Mouse (Mus musculus): ENCODE data around the gene Gm9195.
A peak's percentile ranks its signal among the peaks of the same experiment; 100 is the strongest.

Gene Gm9195

GRCm38 (mm10) chr14:72491738-72492137 lies at the start of gene Gm9195:
Gm9195 (minus strand) TSS chr14:72491838.
- no peak for DNase-seq (ENCODE audit: low spot score in 2 of 2)

GRCm38 (mm10) chr14:72536392-72537017 lies 44.9 kb upstream of the Gm9195 start:
- no peak for DNase-seq (ENCODE audit: low spot score in 2 of 2)

- DNase-seq (ENCODE audit: low spot score in 2 of 2): no peak
Observed at GRCm38 (mm10) chr14:72533862-72534261, 42.2 kb upstream of the Gm9195 start.

DNA sequence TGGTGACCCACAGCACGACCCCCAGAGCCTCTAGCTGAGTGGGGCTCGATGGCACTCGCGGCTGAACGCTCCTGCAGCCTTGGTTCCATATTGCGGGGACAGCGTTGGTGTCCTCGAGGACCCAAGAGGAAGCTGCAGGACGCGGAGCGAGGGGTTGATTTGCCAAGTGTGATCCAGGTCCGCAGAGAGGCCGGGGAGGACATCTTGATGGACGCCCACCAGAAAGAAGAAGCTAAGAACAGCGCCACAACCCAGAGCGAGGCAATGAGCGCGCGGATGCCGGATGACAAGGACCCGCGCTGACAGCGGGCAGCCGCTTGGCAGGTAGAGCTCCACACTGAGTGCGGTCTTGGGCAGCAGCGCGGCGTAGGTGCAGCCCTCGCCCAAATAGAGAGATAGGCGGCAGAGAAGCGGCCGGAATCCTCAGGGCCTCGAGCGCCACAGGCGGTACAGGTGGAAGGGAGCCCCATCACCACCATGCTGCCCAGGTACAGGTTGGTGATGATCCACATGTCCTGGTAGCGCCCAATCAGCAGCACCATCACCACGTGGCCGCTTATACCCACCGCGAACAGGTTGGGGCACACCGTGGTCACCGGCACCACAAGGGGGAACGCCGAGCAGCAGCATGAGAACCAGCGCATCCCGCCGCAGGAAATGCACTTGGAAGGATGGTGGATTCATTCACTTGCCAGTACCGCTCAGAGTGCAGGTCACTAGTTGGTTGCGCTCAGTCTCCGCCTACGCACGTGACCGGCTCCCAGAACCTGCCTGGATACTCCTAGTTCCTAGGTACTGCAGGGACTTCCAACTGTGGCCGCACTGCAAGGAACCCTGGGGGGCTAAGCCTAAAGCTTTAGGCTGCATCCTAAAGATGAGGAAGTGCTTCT lies 40.6 kb upstream of the Gm9195 start:
- DNase-seq (ENCODE audit: low spot score in 2 of 2): peak in 1 of 2 experiments; percentile 4

GRCm38 (mm10) chr14:72527126-72527525 lies 35.5 kb upstream of the Gm9195 start:
- DNase-seq (ENCODE audit: low spot score in 2 of 2): no peak

DNA sequence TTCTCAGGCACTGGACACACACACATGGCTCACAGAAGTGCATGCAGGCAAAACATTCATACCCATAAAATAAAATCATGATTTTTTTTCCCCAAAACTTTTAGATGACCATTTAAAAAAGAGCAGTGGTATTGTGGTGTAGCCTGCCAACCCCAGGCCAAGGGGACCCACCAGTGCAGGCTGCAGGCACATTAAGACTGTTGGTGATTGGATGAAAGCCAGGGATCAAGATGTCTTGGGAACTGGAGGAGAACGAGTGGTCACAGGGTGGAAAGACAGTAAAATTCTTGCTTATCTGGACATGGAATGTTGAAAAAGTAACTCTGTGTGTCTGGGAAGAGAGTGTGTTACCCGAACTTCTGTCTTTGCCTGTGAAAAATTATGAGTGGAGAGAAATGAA lies 27.9 kb upstream of the Gm9195 start:
- no peak for DNase-seq (ENCODE audit: low spot score in 2 of 2)

DNA sequence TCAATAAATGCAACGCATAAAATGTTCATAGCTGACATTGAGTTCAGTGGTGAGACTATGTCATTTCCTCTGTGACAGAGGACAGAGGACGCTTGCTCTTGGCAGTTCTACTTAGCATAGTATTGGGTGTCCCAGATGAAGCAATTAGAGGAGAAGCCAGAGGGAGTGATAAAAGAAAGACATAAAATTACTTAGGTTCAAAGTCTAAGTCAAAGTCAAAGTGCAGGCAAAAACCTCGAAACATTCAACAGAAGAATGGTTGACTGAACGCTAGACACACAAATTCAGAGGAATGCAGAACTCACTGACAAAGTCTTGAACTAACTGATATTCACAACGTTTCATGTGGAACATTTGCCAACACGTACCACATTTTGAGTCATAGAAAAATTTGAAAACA lies 27.1 kb upstream of the Gm9195 start:
- no peak for DNase-seq (ENCODE audit: low spot score in 2 of 2)

GRCm38 (mm10) chr14:72516376-72516775 lies 24.7 kb upstream of the Gm9195 start:
- no peak for DNase-seq (ENCODE audit: low spot score in 2 of 2)

DNA sequence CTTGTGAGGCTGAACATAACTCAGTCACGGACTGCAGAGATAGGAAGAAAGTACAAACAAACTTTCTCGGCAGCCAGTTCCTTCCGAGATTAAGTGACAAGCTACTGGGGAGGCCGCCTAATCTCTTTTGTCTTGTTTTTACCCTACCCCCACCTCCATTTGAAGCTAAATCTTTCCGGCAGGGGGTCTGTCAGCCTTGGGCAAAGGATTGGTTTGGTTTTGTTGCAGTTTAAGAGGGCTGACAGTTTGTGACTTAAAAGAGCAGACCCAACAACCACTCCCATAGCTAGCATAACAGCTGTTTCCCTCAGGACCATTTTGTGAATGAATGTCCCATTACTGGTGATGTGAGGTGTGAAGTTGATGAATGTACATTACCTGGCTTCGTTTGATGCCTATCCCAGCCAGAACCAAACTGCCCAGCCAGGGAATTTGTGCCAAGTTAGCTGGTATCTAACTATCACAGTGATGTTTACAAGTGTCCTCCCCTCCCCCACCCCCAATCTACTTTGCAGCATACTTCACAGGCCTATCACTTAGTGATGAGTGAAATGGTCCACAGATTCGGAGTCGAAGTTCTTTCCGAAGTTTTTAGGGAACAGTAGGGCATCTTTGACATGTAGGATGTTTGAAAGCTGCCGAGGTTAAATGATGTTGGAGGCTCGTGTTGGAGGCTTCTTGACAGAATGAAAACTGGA lies 15.2 kb upstream of the Gm9195 start:
- DNase-seq (ENCODE audit: low spot score in 2 of 2): no peak

- no peak for DNase-seq (ENCODE audit: low spot score in 2 of 2)
Observed at GRCm38 (mm10) chr14:72506018-72506722, 14.5 kb upstream of the Gm9195 start.

- no peak for DNase-seq (ENCODE audit: low spot score in 2 of 2)
Observed at GRCm38 (mm10) chr14:72504985-72505384, 13.3 kb upstream of the Gm9195 start.

DNA sequence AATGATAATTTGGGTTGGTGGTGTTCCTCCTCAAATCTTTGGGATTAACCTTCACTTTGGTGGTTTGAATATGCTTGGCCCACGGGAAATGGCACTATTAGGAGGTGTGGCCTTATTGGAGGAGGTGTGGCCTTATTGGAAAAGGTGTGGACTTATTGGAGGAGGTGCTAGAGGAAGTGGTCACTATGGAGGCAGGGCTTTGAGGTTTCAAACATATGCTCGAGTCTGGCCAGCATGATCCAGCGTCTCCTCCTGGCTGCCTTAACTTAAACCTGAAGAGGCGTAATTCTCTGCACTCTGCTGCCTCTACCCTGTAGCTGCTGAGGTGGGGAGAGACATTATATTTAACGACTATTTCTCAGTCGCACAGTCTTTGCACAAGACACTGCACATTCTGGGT lies 11.6 kb upstream of the Gm9195 start:
- DNase-seq (ENCODE audit: low spot score in 2 of 2): no peak

DNA sequence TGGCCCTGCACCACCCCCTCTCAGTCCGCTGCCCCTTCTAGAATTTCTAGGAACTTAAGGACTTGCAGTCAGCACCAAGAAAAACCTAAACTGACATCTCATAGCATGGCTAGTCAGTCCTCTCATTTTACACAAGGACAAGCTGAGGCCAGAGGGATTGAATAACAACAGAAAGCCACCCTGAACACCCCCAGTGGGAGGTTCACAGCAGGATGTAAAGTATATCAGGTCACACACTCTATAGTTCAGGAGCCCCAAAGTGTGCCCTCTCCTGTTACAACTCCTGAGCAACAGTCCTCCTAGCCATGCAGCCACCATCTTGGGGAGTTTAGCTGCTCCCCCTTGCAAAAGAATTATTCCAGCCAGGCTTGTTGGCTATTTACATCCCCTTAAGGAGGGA lies 2.1 kb upstream of the Gm9195 start:
- no peak for DNase-seq (ENCODE audit: low spot score in 2 of 2)

DNA sequence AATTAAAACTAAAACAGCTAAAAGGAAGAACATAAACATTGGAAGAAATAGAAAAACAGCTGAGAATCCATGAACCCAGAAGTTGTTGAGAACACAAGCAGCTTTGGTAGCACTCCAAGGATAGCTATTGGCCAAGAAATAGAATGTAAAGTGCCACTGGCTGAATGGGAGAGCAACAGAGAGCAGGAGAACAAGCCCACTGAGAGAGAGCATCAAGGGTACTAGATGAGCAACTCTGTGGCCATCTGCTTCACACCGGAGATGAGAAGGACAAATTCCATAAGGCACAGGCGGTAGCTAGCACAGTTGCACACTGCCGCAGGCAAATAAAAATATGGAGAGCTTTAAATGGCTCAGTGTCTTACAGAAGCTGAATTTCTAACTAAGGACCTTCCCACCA lies 1.3 kb downstream of the Gm9195 start:
- no peak for DNase-seq (ENCODE audit: low spot score in 2 of 2)

DNA sequence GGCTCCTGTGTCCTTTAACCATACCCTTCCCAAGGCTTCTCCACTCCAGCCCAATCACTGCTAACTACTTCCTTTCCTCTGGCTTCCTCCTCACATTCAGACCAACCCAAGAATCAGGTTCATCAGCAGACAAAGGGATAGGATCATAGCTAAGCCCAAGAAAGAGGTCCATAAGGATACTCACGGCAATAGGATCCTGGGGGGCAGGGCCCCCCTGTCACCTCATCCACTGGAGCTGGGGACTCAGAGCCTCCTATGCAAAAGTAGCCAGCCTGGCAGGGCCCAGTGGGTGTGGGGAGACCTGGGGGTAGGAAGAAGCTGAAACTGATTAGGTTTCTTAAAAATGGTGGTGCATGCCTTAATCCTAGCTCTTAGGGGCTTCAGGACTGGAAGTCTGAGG lies 17.1 kb downstream of the Gm9195 start:
- DNase-seq (ENCODE audit: low spot score in 2 of 2): no peak

DNA sequence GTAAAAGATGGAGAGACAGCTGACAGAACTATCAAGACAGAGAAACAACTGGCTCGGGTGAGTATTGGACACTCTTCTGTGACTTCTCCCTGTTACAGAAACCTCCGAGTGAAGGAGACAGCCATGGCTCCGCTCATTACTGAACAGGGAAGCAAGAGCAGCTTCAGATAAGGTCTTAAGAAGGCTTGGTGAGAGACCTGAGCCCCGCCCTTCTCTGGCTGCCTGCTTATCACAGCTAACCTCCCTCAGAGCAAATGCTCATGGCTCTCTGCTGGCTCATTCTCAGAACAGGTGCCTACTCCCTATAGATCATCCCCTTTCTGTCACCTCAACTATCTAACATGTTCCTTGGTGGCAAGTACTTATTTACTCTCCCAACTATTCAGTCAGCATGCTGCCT lies 23.2 kb downstream of the Gm9195 start:
- DNase-seq (ENCODE audit: low spot score in 2 of 2): no peak

DNA sequence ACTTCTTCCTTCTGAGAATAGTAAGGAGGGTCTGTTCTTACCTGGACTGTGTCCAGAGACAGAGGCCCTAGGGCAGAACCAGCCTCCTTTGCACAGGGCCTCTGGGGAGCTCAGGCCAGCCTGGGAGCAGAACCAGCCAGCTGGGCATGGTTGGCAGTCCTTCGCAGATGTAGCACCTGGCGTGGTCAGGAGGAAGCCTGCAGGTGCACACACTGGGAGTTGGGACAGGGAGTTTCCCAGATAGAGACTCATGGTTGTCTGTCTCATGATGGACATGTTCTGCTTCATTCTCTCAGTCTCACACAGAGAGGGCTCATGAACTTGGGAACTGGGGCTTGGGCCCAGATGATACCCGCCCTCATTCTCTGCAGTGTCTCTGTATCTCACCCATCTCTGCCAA lies 25.3 kb downstream of the Gm9195 start:
- no peak for DNase-seq (ENCODE audit: low spot score in 2 of 2)

DNA sequence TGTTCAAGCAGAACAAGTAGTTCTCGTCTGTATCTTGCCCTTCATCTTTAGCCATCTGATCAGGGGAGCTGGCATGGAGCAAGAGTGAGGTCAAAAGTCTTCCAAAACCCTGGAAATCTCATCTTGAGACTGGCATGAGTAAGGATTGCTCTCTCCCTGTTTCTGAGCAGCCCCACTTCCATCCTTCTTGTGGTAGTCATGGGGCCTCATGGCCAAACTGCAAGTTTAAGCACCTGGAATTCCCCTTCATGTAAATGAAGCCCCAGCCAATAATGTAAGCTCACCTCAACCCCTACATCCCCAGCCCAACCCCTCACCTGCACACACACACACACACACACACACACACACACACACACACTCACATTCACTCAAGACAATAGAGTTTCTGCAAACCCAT lies 30.0 kb downstream of the Gm9195 start:
- no peak for DNase-seq (ENCODE audit: low spot score in 2 of 2)

DNA sequence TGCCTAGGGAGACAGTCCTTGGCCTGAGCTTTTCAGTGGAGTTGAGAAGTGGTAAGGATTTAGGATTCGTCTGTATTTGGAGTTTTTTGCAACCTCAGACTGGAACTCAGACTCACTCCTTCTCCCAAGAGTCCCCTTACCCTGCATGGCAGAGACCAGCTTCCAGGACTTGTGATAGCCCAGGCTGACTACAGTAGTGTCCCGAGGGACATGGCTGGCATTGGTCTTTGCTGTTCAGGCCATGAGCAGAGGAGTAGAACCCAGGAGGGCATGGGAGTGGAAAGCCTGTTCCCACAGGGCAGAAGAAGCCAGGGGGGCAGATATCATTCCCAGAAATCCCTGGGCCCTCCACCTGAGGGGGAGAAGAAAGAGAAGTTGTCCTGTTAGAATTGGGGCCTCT lies 31.3 kb downstream of the Gm9195 start:
- DNase-seq (ENCODE audit: low spot score in 2 of 2): no peak

- DNase-seq (ENCODE audit: low spot score in 2 of 2): no peak
Observed at GRCm38 (mm10) chr14:72458930-72459329, 32.7 kb downstream of the Gm9195 start.

- no peak for DNase-seq (ENCODE audit: low spot score in 2 of 2)
Observed at GRCm38 (mm10) chr14:72447141-72448091, 44.2 kb downstream of the Gm9195 start.
